Mouse (Mus musculus) hindbrain, embryonic 11.5 days (tissue): Measurements from ENCODE around the gene Ltb4r2. TPM values are rescaled to one million over a fixed set of nuclear protein-coding genes. Genes with fewer than 3 reads are reported as not detected.

Source experiments
- ATAC-seq: fragments of 200-750 bp; cut with Nextera tagmentation; 2 replicates; pipeline ENCODE4 v1.8.0; 2017; ENCODE audit warnings: mild to moderate bottlenecking, moderate TSS enrichment, moderate library complexity; ENCODE audit not compliant: low FRiP score
- DNase-seq: peaks from one replicate; pipeline ENCODE4 v3.0.0-alpha.2; 2015; ENCODE audit warnings: low spot score
- H3K27ac ChIP-seq: fragments of 300-500 bp; sonication (generic); 2 replicates; pipeline ENCODE4 v1.5.1; 2014; ENCODE audit warnings: mild to moderate bottlenecking, low read depth, low read length
- H3K27me3 ChIP-seq: fragments of 300-500 bp; sonication (generic); 2 replicates; pipeline ENCODE4 v1.6.1; 2014; ENCODE audit warnings: mild to moderate bottlenecking, low read length, moderate library complexity, mixed read lengths; ENCODE audit not compliant: control insufficient read depth, insufficient read depth
- H3K36me3 ChIP-seq: fragments of 300-500 bp; sonication (generic); 2 replicates; pipeline ENCODE4 v1.6.1; 2014; ENCODE audit warnings: mild to moderate bottlenecking, low read length, moderate library complexity, mixed read lengths; ENCODE audit not compliant: control insufficient read depth, insufficient read depth
- H3K4me1 ChIP-seq: fragments of 300-500 bp; sonication (generic); replicated peaks from 2 replicates; pipeline ENCODE4 v1.6.1; 2014; ENCODE audit warnings: low read length, mixed read lengths; ENCODE audit not compliant: control insufficient read depth, insufficient read depth
- H3K4me2 ChIP-seq: fragments of 300-500 bp; sonication (generic); replicated peaks from 2 replicates; pipeline ENCODE4 v1.6.1; 2014; ENCODE audit warnings: mild to moderate bottlenecking, low read depth, low read length
- H3K4me3 ChIP-seq: fragments of 300-500 bp; sonication (generic); 2 replicates; pipeline ENCODE4 v1.5.1; 2014; ENCODE audit warnings: low read depth, low read length
- H3K9ac ChIP-seq: fragments of 300-500 bp; sonication (generic); 2 replicates; pipeline ENCODE4 v1.6.1; 2014; ENCODE audit warnings: low read depth, low read length
- H3K9me3 ChIP-seq: fragments of 300-500 bp; sonication (generic); 2 replicates; pipeline ENCODE4 v1.6.1; 2016; ENCODE audit warnings: low read length; ENCODE audit not compliant: control insufficient read depth
- WGBS: fragments of 180-500 bp; shearing (Covaris S2); extraction: QIAGEN DNeasy Blood & Tissue Kit; methylation state at CpG from one replicate; pipeline ENCODE4 v1.1.7; 2014; 5-methylcytosine and 5-hydroxymethylcytosine counted together
- polyA plus RNA-seq: library from polyadenylated mRNA; unstranded; fragments of >200 nt; fragmentation: Nextera tagmentation; extraction: Ambion mirVana; gene quantifications from 2 replicates; pipeline ENCODE4 v1.2.1, GENCODE M21; 2014

Gene Ltb4r2
- polyA plus RNA-seq, 1 experiment from 2014 or later = 0.62 TPM

DNA sequence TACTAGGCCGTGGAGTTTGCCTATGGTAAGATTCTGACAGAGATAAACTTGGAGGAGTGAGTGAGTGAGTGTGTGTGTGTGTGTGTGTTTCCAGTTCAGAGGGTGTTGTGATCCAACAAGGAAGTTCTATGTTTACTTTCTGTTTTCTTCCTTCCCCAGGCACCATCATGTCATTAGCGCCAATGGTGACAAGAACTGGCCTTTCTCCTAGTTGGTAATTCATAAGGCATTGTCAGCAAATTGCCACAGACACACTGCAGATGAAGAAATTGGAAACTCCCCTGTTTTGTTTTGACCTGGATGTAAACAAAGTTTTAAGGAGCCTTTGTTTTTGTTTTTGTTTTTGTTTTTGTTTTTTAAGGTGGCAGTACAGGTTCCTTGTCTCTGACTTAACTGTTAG lies 32.2 kb downstream of the Ltb4r2 start:
- Histone ChIP-seq H3K4me2 (no peak overlapping the region), H3K4me3 (no peak overlapping the region), H3K9me3 (no peaks in the 10 kb centered on the region), H3K36me3 (no peaks in the 10 kb centered on the region), H3K9ac (no peak overlapping the region), H3K4me1 (no peaks in the 10 kb centered on the region; the same call in 1 of the 2 replicates), H3K27ac (no peak overlapping the region), H3K27me3 (peaks cover 8% of the 10 kb centered on the region; the same call in 1 of the 2 replicates)
- ATAC-seq (no peak), DNase-seq (no peak)
- 77% methylated on average over 2 of the region's 2 CpGs for WGBS

DNA sequence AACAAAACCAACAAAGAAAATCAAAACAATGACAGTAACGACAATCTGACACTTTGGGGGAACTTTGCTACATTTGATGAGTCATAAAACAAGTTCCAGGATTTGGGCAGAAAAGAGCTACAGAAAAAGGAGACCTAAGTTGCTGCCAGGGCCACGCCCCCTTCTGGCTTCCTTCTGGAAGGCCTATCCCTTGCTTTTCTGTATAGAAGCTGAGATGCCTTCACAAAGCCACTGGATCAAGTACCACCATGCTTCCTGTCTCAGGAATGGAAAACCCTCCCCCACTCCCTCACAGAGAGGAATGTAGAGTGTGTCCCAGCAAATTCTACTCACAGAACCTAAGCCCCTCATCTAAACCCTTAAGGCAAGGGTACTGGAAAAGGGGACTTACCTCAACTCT lies 32.7 kb downstream of the Ltb4r2 start:
- ATAC-seq = no peak
- Histone ChIP-seq H3K4me3 (no peak overlapping the region), H3K4me2 (no peak overlapping the region), H3K4me1 (no peaks in the 10 kb centered on the region), H3K27ac (no peak overlapping the region), H3K9me3 (no peaks in the 10 kb centered on the region), H3K9ac (no peak overlapping the region), H3K27me3 (peaks cover 3% of the 10 kb centered on the region; the same call in 1 of the 2 replicates), H3K36me3 (no peaks in the 10 kb centered on the region)
- WGBS = 64% methylated on average over 2 of the region's 2 CpGs
- DNase-seq = no peak

DNA sequence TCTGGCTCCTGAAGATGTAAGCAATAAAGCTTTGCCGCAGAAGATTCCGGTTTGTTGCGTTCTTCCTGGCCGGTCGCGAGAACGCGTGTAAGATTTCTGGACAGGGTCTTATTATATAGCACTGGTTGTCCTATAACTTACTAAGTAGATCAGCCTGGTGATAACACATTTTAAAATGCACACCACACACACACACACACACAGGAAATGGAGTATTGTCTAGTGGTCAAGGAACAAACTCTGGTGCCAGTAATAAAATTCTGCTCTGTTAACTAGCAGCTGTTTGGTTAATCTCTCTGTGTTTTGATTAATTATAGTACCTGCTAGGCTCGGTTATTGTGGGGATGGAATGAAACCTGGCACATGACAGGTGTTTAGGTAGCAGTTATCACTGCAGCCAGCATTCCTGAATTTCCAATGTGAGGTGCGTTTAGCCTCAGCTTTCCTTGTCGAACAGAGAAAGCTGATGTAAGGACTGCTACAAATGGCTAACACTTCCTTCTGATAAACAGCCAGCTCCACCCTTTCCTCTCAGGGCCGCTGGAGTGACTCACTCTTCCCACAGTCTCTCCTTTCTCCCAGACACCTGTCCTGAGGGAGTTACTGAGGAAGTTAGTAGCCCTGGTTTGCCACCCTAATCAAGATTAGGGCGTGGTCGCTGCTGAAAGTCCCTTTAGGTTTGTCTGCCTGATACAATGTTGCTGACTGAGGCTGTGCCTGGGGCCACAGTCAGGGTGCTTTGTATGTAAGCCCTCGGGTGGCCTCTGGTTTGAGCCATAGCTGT lies 34.3 kb downstream of the Ltb4r2 start:
- no peak overlapping the region for H3K4me3 ChIP-seq
- no peak overlapping the region for H3K4me2 ChIP-seq
- no peaks in the 10 kb centered on the region for H3K4me1 ChIP-seq
- H3K9ac ChIP-seq = no peak overlapping the region
- H3K9me3 ChIP-seq = no peaks in the 10 kb centered on the region
- 91% methylated on average over 15 of the region's 15 CpGs for WGBS
- H3K36me3 ChIP-seq = no peaks in the 10 kb centered on the region
- H3K27ac ChIP-seq = no peak overlapping the region
- no peak for DNase-seq
- no peaks in the 10 kb centered on the region for H3K27me3 ChIP-seq
- no peak for ATAC-seq

Other genes starting within 250 kb of the Ltb4r2 start
- 0.15 and 0.20 TPM in 2 replicates for gene Nrl, start 236.4 kb upstream of the Ltb4r2 start, polyA plus RNA-seq
- gene Pck2, start 221.2 kb upstream of the Ltb4r2 start, polyA plus RNA-seq = 11.3 and 12.6 TPM in 2 replicates
- 81.5 and 85.4 TPM in 2 replicates for gene Dcaf11, start 201.4 kb upstream of the Ltb4r2 start, polyA plus RNA-seq
- gene A730061H03Rik, start 201.0 kb upstream of the Ltb4r2 start, polyA plus RNA-seq = 0.52 TPM in 1 of 2 replicates, not detected in the other
- gene Fitm1, start 185.8 kb upstream of the Ltb4r2 start, polyA plus RNA-seq = 0.77 and 1.8 TPM in 2 replicates
- gene Psme1, start 183.3 kb upstream of the Ltb4r2 start, polyA plus RNA-seq = 126 TPM in 2 replicates
- gene Emc9, start 176.1 kb upstream of the Ltb4r2 start, polyA plus RNA-seq = 6.4 and 8.5 TPM in 2 replicates
- 195 and 222 TPM in 2 replicates for gene Psme2, start 170.3 kb upstream of the Ltb4r2 start, polyA plus RNA-seq
- 10.6 and 12.1 TPM in 2 replicates for gene Rnf31, start 169.7 kb upstream of the Ltb4r2 start, polyA plus RNA-seq
- gene Irf9, start 157.9 kb upstream of the Ltb4r2 start, polyA plus RNA-seq = 6.9 and 7.6 TPM in 2 replicates
- gene Rec8, start 143.4 kb upstream of the Ltb4r2 start, polyA plus RNA-seq = 8.2 and 8.8 TPM in 2 replicates
- 71.2 and 73.1 TPM in 2 replicates for gene Ipo4, start 125.5 kb upstream of the Ltb4r2 start, polyA plus RNA-seq
- gene Gm49378, start 123.5 kb upstream of the Ltb4r2 start, polyA plus RNA-seq = 1.7 and 4.0 TPM in 2 replicates
- 60.2 and 61.9 TPM in 2 replicates for gene Tm9sf1, start 117.6 kb upstream of the Ltb4r2 start, polyA plus RNA-seq
- gene Tssk4, start 111.2 kb upstream of the Ltb4r2 start, polyA plus RNA-seq = 0.38 and 0.48 TPM in 2 replicates
- 67.7 and 70.2 TPM in 2 replicates for gene Mdp1, start 100.9 kb upstream of the Ltb4r2 start, polyA plus RNA-seq
- gene Gmpr2, start 89.5 kb upstream of the Ltb4r2 start, polyA plus RNA-seq = 54.6 and 58.8 TPM in 2 replicates
- 596 and 597 TPM in 2 replicates for gene Nedd8, start 89.3 kb upstream of the Ltb4r2 start, polyA plus RNA-seq
- 52.7 and 63.1 TPM in 2 replicates for gene Tinf2, start 79.6 kb upstream of the Ltb4r2 start, polyA plus RNA-seq
- 0.36 and 0.49 TPM in 2 replicates for gene Tgm1, start 47.5 kb upstream of the Ltb4r2 start, polyA plus RNA-seq
- 25.3 and 27.4 TPM in 2 replicates for gene Rabggta, start 39.2 kb upstream of the Ltb4r2 start, polyA plus RNA-seq
- gene Dhrs1, start 15.7 kb upstream of the Ltb4r2 start, polyA plus RNA-seq = 68.6 and 72.1 TPM in 2 replicates
- gene Nop9, start 15.7 kb upstream of the Ltb4r2 start, polyA plus RNA-seq = 47.0 and 47.6 TPM in 2 replicates
- gene Cideb, start 3.0 kb upstream of the Ltb4r2 start, polyA plus RNA-seq = 0.33 TPM in 1 of 2 replicates, not detected in the other
- gene Ltb4r1, start 4.5 kb downstream of the Ltb4r2 start, polyA plus RNA-seq = 0.14 TPM in 1 of 2 replicates, not detected in the other
- gene Adcy4, start 22.7 kb downstream of the Ltb4r2 start, polyA plus RNA-seq = 6.6 and 7.6 TPM in 2 replicates
- 11.0 and 12.9 TPM in 2 replicates for gene Ripk3, start 27.4 kb downstream of the Ltb4r2 start, polyA plus RNA-seq
- 19.5 and 25.5 TPM in 2 replicates for gene Nfatc4, start 61.7 kb downstream of the Ltb4r2 start, polyA plus RNA-seq
- 8.3 and 8.8 TPM in 2 replicates for gene Nynrin, start 92.6 kb downstream of the Ltb4r2 start, polyA plus RNA-seq
- 0.17 and 0.31 TPM in 2 replicates for gene Cbln3, start 123.0 kb downstream of the Ltb4r2 start, polyA plus RNA-seq
- 7.8 and 9.3 TPM in 2 replicates for gene Khnyn, start 123.5 kb downstream of the Ltb4r2 start, polyA plus RNA-seq
- 39.7 and 41.9 TPM in 2 replicates for gene Sdr39u1, start 138.9 kb downstream of the Ltb4r2 start, polyA plus RNA-seq
- not detected in 2 replicates for gene Cma1, start 183.2 kb downstream of the Ltb4r2 start, polyA plus RNA-seq
- gene Cma2, start 189.6 kb downstream of the Ltb4r2 start, polyA plus RNA-seq = not detected in 2 replicates